Mouse (Mus musculus) CD4-positive, CD25-positive, alpha-beta regulatory T cell, adult 4 months (primary cell): Measurements from ENCODE around the gene Rusc2. TPM values are rescaled to one million over a fixed set of nuclear protein-coding genes. Genes with fewer than 3 reads are reported as not detected.

Experiments used
- ATAC-seq: one replicate; pipeline ENCODE4 v1.8.0; 2017
- polyA plus RNA-seq, 2 experiments: library from polyadenylated mRNA; unstranded; fragments of 100-300 nt; shearing (Covaris generic); gene quantifications; one replicate each; pipeline ENCODE4 v1.2.1; 2017

The Rusc2 gene
- polyA plus RNA-seq = not detected

DNA sequence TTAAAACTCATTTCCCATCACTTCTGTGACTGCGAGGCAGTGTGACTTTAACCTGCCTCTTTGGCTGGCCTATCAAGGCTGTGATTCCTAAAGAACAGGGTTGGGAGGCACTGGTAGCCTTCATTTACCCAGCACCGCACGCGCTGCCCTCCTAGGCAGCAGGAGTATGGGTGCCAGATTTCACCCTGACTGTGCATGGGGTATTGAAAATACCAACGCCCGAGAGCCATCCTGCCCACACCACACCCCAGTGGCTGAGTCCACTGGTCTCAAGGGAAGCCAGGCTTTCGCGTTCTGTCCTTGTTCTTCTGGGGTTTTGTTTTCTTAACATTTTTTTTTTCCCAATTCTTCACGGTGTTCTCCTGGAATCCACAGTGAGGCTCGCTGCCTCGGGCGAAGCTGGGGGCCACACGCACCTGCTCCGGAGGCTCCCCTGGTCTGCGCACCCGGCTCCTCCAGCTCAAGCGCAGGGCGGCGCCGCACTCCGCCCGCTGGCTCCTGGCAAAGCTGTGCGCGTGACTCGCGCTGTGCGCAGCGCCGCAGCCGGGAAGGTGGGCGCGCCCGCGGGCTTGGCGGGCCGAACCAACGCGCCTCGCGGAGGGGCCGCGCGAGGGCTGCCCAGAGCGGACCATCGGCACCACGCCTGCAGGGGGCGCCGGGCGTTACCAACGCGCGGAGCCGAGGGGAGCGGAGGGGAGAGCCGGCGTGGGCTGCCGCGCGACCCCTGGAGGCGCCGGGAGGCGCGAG lies at the start of gene Rusc2:
TSS of gene Rusc2 (plus strand) at position 572 of the 747 bp plus-strand sequence.
- no peak for ATAC-seq

DNA sequence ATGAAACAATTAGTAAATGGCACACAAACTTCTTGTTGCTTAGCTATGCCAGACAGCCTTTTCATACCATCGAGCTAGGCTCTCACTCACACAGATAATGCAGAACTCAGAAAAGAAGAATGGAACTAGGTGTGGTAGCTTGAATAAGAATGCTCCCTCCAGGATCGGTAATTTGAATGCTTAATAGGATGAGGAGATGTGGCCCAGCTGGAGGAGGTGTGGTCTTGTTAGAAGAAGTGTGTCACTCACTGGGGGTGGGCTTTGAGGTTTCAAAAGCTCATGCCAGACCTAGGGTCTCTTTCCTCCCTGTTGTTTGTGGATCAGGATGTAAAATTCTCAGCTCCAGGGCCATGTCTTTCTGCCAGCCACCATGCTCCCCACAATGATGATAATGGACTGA lies 47.0 kb upstream of the Rusc2 start:
- ATAC-seq = no peak

DNA sequence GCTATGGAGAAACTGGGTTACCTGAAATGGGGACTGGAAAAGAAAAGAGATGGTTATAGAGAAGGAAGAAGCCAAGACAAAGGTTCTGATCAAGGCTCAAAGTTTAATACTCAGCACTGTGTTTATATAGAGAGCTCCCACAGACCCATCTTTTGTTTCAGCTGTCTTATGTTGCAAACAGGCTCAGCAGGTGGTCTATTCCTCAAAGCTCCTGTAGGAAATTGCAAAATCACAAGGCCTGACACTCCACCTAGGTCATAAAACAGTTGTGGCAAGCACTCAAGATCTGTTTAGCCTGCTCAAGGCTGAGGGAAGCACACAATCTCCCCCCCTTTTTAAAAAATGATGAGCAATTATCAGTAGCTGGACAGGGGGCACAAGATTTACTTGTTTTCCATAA lies 45.6 kb upstream of the Rusc2 start:
- ATAC-seq = no peak

DNA sequence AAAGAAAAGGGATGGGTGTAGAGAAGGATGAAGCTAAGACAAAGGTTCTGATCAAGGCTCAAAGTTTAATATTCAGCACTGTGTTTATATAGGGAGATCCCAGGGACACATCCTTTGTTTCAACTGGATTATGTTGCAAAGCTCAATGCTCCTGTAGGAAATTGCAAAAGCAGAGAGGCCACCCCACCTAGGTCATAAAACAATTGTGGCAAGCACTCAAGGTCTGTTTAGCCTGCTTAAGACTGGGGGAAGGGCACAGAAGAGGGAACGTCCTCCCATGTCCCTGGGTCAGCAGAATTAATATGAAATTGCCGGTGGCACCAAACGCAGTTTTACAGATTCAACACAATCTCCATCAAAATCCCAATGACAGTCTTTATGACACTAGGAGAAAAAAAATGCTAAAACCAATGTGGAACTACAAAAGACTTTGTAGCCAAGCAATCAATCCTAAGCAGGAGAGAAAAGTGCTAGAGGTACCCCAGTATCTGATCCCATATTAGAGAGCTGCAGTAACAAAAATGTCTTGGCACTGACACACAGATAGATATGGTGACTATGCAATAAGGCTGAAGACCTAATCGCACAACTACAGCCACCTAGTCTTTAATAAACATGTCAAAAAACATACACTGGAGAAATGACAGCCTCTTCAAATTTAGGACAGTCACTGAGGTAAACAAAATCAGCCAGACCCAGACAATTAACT lies 41.5 kb upstream of the Rusc2 start:
- ATAC-seq = no peak

DNA sequence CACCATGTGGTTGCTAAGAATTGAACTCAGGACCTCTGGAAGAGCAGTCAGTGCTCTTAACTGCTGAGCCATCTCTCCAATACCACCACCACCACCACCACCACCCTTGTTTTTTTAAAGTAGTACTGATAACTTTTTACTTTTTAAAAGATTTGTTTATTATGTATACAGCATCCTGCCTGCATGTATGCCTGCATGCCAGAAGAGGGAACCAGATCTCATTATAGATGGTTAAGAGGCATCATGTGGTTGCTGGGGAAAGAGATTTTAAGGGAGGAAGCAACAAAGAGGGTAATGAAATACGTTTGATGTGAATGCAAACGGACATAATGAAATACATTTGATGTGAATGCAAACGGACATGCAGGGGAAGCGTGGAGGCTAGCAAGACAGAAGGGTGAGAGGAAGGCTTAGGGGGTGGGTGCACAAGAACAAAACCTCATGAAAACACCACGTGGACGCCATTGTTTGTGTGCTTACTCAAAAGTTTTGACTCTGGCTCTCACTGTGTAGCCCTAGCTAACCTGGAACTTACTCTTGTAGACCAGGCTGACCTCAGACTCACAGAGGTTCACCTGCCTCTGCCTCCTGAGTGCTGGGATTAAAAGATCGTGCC lies 40.4 kb upstream of the Rusc2 start:
- no peak for ATAC-seq

DNA sequence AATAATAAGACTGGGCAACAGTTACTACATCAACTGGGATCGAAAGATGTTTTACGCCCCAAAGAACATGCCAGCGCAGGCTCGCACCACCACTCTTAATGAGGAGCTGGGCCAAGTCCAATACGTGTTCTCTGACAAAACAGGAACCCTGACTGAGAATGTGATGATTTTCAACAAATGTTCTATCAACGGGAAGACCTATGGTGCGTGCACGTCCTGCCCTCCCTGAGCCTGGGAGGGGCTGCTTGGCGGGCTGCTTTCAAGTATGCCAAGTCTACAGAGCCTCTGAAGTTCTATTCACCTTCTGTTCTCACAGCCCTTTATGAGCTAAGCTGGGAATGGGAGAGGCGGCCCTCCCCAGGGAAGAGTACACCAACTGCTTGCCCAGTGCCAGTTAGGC lies 39.3 kb upstream of the Rusc2 start:
- no peak for ATAC-seq

DNA sequence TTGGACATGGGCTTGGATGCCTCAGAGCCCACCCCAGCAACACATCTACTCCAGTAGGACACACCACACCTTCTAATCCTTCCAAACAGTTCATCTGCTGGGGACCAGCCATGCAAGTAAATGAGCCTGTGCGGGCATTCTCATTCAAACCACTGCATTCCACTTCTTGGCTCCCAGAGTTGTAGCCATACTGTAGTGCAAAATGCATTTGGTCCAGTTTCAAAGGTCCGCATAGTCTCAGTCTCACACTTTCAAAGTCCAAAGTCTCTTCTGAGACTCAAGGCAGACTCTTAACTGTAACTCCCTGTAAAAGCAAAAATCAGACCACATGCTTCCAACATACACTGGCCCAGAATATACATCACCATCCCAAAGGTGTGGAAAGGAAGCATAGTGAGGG lies 36.8 kb upstream of the Rusc2 start:
- ATAC-seq = no peak

DNA sequence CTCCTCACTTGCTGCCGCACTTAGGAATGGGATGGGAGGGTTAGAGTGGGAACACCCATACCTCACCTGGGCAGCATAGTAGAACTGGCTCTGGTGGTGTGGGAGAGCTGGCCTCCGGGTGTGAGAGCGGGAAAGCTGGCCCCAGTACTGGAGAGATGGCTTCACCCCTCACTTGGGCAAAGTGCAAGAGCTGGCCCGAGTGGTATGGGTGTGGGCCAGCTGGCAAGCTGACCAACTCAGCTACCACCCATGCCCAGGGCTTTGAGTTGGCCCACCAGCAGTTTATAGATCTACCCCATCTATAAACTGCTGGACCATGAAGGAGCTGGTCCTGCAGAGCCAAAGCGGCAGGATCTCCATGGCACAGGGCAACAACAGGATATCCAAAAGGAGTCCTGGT lies 32.6 kb upstream of the Rusc2 start:
- no peak for ATAC-seq

DNA sequence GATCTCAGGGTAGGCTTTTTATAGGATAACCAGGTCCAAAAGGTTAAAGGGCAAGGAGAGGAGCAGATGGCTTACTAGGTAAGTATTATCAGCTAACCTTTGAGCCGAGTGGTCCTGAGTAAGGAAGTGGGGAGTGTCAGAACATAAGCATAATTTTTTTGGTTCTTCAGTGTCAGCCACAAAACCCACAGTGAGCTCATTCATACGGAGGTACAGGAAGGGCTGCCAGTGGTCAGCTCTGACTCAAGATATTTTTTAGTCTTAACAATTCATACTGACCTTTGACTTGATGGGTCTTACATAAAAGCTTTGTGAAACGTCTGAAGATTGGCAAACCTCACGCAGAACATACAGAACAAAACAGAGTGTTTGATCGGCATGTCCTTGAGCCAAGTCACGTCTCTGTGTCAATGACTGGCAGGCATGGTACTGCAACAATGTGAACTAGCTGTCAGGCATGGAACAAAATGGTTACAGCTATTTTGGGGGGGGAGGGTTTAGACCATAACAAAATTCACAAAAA lies 31.7 kb upstream of the Rusc2 start:
- no peak for ATAC-seq

DNA sequence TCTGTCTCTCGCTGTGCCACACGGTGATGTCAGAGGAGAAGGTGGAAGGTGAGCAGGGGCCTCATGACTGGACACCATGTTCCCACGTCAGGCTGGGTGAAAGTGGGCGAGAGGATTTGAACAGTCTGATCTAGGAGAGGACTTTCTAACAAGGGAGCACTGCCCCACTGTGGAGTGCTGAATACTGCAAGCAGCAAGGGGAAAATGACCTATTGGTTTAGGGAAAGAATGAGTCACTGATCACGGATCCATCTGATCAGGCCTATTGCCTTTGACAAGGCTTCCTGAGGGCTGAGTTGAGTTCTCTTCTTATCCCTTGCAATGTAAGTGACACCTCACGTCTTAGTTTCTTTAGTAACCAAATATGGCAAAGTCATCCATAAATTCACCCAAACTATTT lies 28.1 kb upstream of the Rusc2 start:
- no peak for ATAC-seq

DNA sequence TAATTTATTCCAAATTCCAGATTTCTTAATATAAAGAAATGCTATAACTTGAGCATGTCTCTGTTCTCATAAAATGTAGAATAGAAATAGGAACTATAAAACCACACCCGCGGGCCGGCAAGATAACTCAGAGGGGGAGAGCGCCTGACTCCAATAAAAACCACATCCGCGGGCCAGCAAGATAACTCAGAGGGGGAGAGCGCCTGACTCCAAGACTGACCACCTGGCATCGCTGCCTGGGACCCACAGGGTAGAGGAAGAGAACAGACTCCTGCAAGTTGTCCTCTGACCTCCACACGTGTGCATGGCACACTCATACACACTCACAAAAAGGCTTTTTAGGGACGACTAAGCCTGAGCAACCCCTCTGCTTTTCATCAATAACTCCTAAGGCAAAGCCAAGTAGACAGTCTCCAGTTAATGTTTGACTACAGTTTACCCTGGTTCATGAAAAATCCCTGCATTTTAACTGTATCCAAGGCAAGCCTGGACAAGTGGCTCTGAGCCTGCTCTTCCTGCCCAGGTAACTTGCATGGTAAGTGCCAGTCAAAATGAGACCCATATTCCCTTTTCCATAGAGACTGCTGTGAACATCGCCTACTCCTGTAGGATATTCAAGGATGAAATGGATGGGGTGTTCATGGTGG lies 16.7 kb upstream of the Rusc2 start:
- no peak for ATAC-seq

DNA sequence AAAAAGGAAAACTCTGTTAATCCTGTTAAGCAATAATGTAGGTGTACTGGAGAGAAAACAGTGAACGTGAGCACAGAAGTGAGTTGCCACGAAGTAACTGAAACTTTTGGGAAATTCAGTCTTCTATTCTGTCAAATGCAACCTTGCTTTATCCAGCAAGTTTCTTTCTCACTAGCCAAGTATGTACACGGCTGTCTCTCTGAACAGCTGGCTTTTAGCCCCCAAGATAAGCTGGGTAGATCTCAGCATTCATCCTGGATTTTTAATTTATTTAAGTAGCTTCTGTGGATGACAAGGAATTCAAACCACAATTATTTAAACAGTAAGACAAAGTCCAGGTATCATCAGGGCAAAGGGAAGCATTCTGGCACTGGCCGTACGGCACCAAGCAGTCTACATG lies 14.5 kb upstream of the Rusc2 start:
- ATAC-seq = no peak

DNA sequence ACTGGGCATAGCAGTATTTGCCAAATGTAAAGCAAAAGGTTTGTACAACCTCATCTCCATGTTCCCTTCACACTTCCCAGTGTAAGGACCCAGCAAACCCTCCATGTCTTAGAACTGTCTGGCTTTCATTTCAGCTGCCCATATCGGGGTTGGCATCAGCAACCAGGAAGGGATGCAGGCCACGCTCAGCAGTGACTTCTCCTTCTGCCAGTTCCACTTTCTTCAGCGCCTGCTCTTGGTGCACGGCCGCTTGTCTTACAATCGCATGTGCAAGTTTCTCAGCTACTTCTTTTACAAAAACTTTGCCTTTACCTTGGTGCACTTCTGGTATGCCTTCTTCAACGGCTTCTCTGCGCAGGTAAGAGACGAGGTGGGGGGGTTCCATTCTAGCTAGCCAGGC lies 14.0 kb upstream of the Rusc2 start:
- ATAC-seq = no peak

DNA sequence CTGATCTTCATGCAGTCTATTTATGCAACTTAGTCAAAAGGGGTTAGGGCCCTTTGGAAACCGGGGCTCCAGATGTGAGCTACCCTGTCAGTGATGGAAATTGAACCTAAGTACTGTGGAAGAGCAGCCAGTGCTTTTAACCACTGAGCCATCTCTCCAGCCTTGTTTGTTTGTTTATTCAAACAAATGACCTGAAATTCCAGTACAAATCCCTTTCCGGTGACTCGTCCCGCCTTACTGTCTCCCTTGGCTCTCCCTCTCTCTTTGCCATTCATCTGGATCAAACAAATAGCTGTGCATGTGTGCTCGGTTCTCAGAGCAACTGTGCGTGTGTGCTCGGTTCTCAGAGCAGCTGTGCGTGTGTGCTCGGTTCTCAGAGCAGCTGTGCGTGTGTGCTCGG lies 10.4 kb upstream of the Rusc2 start:
- ATAC-seq = no peak

DNA sequence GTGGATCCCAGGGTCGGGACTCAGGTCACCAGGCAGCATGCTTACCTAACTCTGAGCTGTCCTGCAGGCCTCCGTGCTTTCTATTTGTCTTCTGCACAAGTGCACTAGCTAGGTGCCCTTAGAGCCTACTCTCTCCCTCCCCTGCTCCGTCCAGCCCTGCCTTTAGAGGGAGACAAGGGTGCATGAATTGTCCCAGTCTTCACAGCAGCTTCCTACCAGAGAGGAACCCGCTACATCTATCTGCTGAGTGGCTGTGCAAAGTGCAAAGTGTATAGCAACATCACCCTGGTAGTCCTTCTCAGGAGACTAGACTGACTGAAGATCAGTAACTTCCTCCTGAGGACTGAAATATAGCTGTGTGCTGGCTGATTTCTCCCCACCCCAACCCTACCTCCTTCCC lies 9.6 kb upstream of the Rusc2 start:
- ATAC-seq = no peak

DNA sequence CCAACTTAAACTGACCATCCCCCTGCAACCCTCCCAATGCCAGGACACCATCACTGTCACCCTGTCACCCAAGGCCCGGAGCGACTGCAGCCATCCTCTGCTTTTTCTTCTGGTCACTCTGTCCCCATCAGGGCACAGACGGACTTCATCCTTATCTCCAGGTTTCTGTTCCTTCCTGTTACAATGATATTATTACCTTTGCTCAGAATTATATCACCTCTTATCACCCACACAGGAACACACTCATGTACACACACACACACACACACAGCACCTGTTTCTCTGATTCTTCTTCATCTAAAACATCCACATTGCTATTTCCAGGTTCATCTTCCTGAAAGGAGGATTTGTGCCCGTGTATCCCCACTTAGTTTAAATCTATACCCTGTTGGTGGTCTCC lies 7.5 kb upstream of the Rusc2 start:
- no peak for ATAC-seq

DNA sequence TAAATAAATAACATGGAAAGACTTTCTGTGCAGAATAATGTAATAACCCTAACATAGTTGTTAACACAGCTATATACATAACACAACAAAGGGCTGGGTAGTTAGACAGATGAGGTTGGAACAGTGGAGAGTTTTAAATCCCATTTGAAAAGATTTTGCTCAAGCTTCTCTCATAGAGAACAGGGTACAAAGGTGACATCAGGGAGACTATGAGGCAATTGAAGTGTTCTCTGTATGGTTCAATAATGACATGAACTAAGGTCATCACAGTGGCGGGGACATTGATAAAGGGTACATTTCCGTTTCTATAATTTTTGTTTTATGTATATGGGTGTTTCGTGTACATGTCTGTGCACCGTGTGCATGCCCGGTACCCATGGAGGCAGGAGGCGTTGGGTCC lies 2.2 kb upstream of the Rusc2 start:
- no peak for ATAC-seq

DNA sequence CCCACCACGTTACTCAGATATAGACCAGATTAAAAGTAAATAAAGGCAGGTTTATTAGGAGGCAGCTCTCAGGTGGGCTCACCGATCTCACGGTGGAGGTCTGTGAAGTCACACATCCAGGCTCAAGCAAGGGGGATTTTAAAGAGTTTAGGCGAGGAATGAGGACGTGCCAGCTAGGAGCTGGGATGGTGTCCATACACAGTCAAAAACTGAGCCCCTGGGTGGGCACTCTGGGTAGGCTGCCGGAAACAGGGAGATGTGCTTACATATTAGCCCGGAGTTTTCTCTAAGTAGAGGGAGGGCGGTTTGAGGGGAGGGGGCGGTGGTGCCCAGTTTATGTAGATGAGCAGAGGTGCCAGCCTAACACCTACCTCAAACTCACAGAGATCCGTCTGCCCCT lies 828 bp upstream of the Rusc2 start:
- ATAC-seq = no peak

DNA sequence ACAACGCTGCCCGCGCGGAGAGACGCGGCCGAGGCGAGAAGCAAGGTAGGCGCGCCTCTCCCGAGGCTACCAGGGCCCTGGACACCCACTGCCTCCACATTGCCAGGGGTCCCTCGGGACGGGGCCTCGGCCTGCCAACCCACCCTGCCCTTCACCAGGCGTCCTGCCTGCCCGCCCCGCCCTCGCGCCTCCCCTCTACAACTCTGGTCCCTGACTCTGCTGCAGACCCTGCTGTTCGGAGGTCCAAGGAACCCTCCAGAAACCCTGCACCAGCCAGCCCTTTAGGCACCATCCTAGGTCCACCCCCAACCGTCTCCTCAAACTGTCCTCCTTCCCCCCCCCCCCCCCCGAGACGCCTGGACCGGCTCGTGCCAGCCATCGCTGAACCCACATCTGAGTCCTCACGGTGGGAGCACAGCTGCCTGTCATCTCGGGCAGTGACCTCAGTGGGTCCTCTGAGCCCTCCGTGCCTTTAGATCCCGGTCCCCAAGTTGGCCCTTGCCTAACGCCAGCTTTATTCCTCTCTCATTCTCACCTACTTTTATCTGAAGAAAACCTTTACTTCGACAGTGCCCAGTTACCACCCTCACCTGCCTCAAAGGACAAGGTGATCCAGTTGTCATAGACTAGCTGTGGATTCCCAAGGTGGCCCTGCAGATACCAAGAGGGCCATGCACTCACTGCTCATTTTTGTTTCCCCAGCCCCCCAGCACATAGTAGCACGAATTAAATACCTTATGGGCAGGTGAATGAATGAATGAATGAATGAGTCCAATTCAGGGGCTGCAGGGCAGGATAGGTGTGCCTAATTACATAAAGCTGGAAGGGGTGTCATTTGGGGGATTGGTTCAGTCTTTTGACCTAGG lies 609 bp downstream of the Rusc2 start:
- no peak for ATAC-seq

DNA sequence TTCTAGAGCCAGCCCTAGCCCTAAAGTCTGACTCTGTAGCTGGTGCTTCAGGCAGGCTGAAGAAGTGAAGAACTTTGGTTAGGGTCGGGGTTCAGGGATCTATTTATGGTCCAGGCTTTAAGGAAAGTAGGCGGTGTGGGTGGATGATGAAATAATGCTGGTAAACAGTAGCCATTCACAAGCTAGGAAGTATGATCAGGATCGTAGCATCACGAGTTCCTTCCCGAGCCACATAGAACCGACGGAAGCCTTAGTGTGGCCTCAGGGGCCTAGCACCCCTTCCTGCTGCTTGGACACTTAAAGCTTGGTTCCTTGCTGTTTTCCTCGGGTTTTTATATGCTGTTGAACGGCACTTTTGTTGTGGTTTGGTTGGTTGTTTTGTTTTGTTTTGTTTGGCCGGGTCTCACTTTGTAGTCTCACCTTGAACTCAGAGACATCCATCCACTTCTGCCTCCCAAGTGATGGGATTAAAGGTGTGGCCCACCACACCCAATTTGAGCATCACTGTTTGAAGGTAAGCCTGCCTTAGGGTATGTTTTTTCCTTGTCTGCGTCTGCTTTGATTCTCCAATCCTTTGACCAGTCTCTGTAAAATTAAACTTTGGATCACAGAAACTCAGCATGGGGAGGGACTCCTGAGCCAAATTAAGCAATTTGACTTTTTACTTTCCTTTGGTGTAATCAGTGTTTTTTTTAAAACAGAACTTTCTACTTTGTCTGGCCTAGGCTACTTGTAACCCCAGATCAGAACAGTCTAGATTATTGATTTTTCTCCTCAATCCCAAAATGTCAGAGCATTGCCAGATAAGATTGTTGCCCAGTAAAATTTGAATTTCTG lies 1.7 kb downstream of the Rusc2 start:
- no peak for ATAC-seq

DNA sequence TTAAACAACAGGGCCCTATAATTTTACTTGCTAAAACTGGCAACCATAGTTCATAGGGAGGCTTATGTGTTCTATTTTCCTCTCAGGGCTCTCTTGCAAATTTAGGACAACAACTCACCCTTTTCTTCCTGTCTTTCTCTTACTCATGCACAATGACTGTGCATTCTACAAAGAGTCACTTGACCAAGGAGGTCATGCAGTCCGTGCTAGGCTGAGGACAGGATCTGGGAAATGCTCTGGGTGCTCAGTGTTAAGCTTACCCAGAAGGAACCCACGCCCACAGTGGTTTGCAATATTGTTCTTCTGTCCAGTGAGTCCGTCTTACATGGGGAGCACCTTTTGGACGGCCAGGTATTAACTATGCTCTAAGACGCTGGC lies 2.3 kb downstream of the Rusc2 start:
- no peak for ATAC-seq
